Mouse (Mus musculus): ENCODE data around the gene Bola3. TPM values are rescaled to one million over a fixed set of nuclear protein-coding genes. Genes with fewer than 3 reads are reported as not detected.

Gene Bola3
- polyA plus RNA-seq (2014; fragmentation: Illumina TruSeq; extraction: RNeasy Lipid Tissue Mini Kit (QIAGEN cat#74804); ENCODE audit: insufficient read depth, low read depth, low replicate concordance): 71.9 TPM

GRCm38 (mm10) chr6:83348873-83349272, at the start of gene Bola3:
TSS of gene Bola3 (plus strand) at chr6:83349147.

GRCm38 (mm10) chr6:83325525-83326393, 23.2 kb upstream of the Bola3 start, which contains the start of the genes Mthfd2 and Mob1a:
TSS of gene Mthfd2 (minus strand) at chr6:83325908.
TSS of gene Mob1a (plus strand) at chr6:83326016.

Other genes with a start within 250 kb of the Bola3 start
- 1.3 TPM for gene Ccdc142, start 247.5 kb upstream of the Bola3 start, polyA plus RNA-seq (2014; fragmentation: Illumina TruSeq; extraction: RNeasy Lipid Tissue Mini Kit (QIAGEN cat#74804); ENCODE audit: insufficient read depth, low read depth, low replicate concordance)
- 1.8 TPM for gene Gm42688, start 247.5 kb upstream of the Bola3 start, polyA plus RNA-seq (2014; fragmentation: Illumina TruSeq; extraction: RNeasy Lipid Tissue Mini Kit (QIAGEN cat#74804); ENCODE audit: insufficient read depth, low read depth, low replicate concordance)
- 86.8 TPM for gene Mrpl53, start 240.1 kb upstream of the Bola3 start, polyA plus RNA-seq (2014; fragmentation: Illumina TruSeq; extraction: RNeasy Lipid Tissue Mini Kit (QIAGEN cat#74804); ENCODE audit: insufficient read depth, low read depth, low replicate concordance)
- 17.2 TPM for gene Mogs, start 233.7 kb upstream of the Bola3 start, polyA plus RNA-seq (2014; fragmentation: Illumina TruSeq; extraction: RNeasy Lipid Tissue Mini Kit (QIAGEN cat#74804); ENCODE audit: insufficient read depth, low read depth, low replicate concordance)
- gene Wbp1, start 227.6 kb upstream of the Bola3 start, polyA plus RNA-seq (2014; fragmentation: Illumina TruSeq; extraction: RNeasy Lipid Tissue Mini Kit (QIAGEN cat#74804); ENCODE audit: insufficient read depth, low read depth, low replicate concordance): 67.8 TPM
- 19.2 TPM for gene Ino80b, start 223.7 kb upstream of the Bola3 start, polyA plus RNA-seq (2014; fragmentation: Illumina TruSeq; extraction: RNeasy Lipid Tissue Mini Kit (QIAGEN cat#74804); ENCODE audit: insufficient read depth, low read depth, low replicate concordance)
- gene Rtkn, start 213.7 kb upstream of the Bola3 start, polyA plus RNA-seq (2014; fragmentation: Illumina TruSeq; extraction: RNeasy Lipid Tissue Mini Kit (QIAGEN cat#74804); ENCODE audit: insufficient read depth, low read depth, low replicate concordance): 22.6 TPM
- 6.7 TPM for gene Wdr54, start 192.8 kb upstream of the Bola3 start, polyA plus RNA-seq (2014; fragmentation: Illumina TruSeq; extraction: RNeasy Lipid Tissue Mini Kit (QIAGEN cat#74804); ENCODE audit: insufficient read depth, low read depth, low replicate concordance)
- 3.6 TPM for gene 1700003E16Rik, start 192.7 kb upstream of the Bola3 start, polyA plus RNA-seq (2014; fragmentation: Illumina TruSeq; extraction: RNeasy Lipid Tissue Mini Kit (QIAGEN cat#74804); ENCODE audit: insufficient read depth, low read depth, low replicate concordance)
- 44.7 TPM for gene Dctn1, start 183.2 kb upstream of the Bola3 start, polyA plus RNA-seq (2014; fragmentation: Illumina TruSeq; extraction: RNeasy Lipid Tissue Mini Kit (QIAGEN cat#74804); ENCODE audit: insufficient read depth, low read depth, low replicate concordance)
- 8.0 TPM for gene Slc4a5, start 129.3 kb upstream of the Bola3 start, polyA plus RNA-seq (2014; fragmentation: Illumina TruSeq; extraction: RNeasy Lipid Tissue Mini Kit (QIAGEN cat#74804); ENCODE audit: insufficient read depth, low read depth, low replicate concordance)
- 3.9 TPM for gene Mthfd2, start 23.2 kb upstream of the Bola3 start, polyA plus RNA-seq (2014; fragmentation: Illumina TruSeq; extraction: RNeasy Lipid Tissue Mini Kit (QIAGEN cat#74804); ENCODE audit: insufficient read depth, low read depth, low replicate concordance)
- 55.0 TPM for gene Mob1a, start 23.1 kb upstream of the Bola3 start, polyA plus RNA-seq (2014; fragmentation: Illumina TruSeq; extraction: RNeasy Lipid Tissue Mini Kit (QIAGEN cat#74804); ENCODE audit: insufficient read depth, low read depth, low replicate concordance)
- 4.4 TPM for gene Tet3, start 109.9 kb downstream of the Bola3 start, polyA plus RNA-seq (2014; fragmentation: Illumina TruSeq; extraction: RNeasy Lipid Tissue Mini Kit (QIAGEN cat#74804); ENCODE audit: insufficient read depth, low read depth, low replicate concordance)
- 52.9 TPM for gene Dguok, start 157.8 kb downstream of the Bola3 start, polyA plus RNA-seq (2014; fragmentation: Illumina TruSeq; extraction: RNeasy Lipid Tissue Mini Kit (QIAGEN cat#74804); ENCODE audit: insufficient read depth, low read depth, low replicate concordance)
- gene Actg2, start 187.1 kb downstream of the Bola3 start, polyA plus RNA-seq (2014; fragmentation: Illumina TruSeq; extraction: RNeasy Lipid Tissue Mini Kit (QIAGEN cat#74804); ENCODE audit: insufficient read depth, low read depth, low replicate concordance): 55.9 TPM
- gene Stambp, start 223.6 kb downstream of the Bola3 start, polyA plus RNA-seq (2014; fragmentation: Illumina TruSeq; extraction: RNeasy Lipid Tissue Mini Kit (QIAGEN cat#74804); ENCODE audit: insufficient read depth, low read depth, low replicate concordance): 15.3 TPM